In the genomic region with DNA sequence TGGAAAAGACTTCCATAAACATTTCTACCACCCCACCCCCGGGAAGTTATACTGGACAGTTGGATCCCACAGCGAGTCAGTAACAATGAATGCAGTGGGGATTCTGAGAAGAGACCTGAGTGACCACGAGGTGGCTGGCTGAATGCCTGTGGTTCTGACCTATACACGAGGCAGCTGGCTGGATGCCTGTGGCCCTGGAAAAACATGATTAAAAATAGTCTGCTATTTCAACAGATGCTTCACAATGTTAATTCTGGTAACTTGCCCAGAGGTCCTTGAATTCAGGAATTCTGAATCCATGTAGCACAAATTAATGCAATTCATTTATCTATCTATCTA, we compare ENCODE assay signal across 9 mouse cellular contexts.
DNase-seq lines count a peak whose midpoint lies in the region; ATAC-seq and TF ChIP-seq lines count a peak whose summit lies in the region.
"Had no signal": no experiment of that assay in that cellular context is flagged by ENCODE, and none has a peak within 500 bp of the region (broad histone marks: within the 10 kb centered on the region; RNA-seq: fewer than 3 reads in every experiment).

No protein-coding gene starts in this region.

- intact Hi-C loops in heart, postnatal 25 days (cut with DNase I): loop anchor here (2.0 kb wide), 2 partner anchors 39 to 57 kb away; no protein-coding TSS in a partner anchor

- H3K27me3 ChIP-seq in thymus, adult 2 months (ENCODE audit: control insufficient read depth, insufficient read depth, low read length): no peaks in the 10 kb centered on the region
- H3K27me3 ChIP-seq: neural tube, embryonic 12.5 days had no signal

- no peak overlapping the region for H3K27ac ChIP-seq in thymus, adult 2 months (ENCODE audit: control insufficient read depth, insufficient read depth, low read length)
- H3K27ac ChIP-seq: neural tube, embryonic 12.5 days had no signal

- no peak overlapping the region for H3K4me3 ChIP-seq in thymus, adult 2 months (ENCODE audit: control insufficient read depth, insufficient read depth, low read length)
- H3K4me3 ChIP-seq: neural tube, embryonic 12.5 days had no signal

- no peak for TF ChIP-seq POLR2A in thymus, adult 2 months (IDR thresholded peaks at IDR 0.05; ENCODE audit: control insufficient read depth, extremely low read depth, insufficient read depth, low read length, poor library complexity)

- H3K36me3 ChIP-seq in thymus, adult 2 months (ENCODE audit: control insufficient read depth, insufficient read depth, low read length): no peaks in the 10 kb centered on the region

- peak; percentile 36 for DNase-seq in layer of hippocampus, adult 9-11 months
- no peak for DNase-seq in layer of hippocampus, postnatal 25 days (ENCODE audit: extremely low spot score in 1 of 2, low spot score in 1 of 2)
- DNase-seq in cerebellum, adult 9-11 months: peak; percentile 66
- DNase-seq in heart, postnatal 25 days (ENCODE audit: low spot score): peak; percentile 75
- peak; percentile 93 for DNase-seq in lung, postnatal 14 days
- DNase-seq in thymus, adult 2 months: no peak

- ATAC-seq in monocyte, adult 5-6 weeks (replicated peaks; ENCODE audit: insufficient number of reproducible peaks, low FRiP score, low TSS enrichment, poor library complexity, severe bottlenecking): no peak
- ATAC-seq in megakaryocyte progenitor cell, adult 5-6 weeks (replicated peaks; ENCODE audit: poor library complexity): no peak

- H3K4me1 ChIP-seq in thymus, adult 2 months (replicated peaks; ENCODE audit: control insufficient read depth, insufficient read depth, low read length): no peaks in the 10 kb centered on the region
- H3K4me1 ChIP-seq: neural tube, embryonic 12.5 days had no signal

- 56% methylated on average over 4 of the region's 4 CpGs for WGBS in thymus, adult 2 months

- TF ChIP-seq CTCF in thymus, adult 2 months (IDR thresholded peaks at IDR 0.05; ENCODE audit: borderline replicate concordance, control insufficient read depth, extremely low read depth, insufficient read depth, low read length, poor library complexity): no peak

Comparison
In these comparisons a context has a peak if more than half of its experiments do, and no peak if none do; other contexts are left out.
1. DNase-seq: peak in layer of hippocampus, adult 9-11 months (single experiment), cerebellum, adult 9-11 months (single experiment), heart, postnatal 25 days (single experiment) and lung, postnatal 14 days (single experiment); none in layer of hippocampus, postnatal 25 days (0 of 2) and thymus, adult 2 months (single experiment).